Mouse (Mus musculus): ENCODE data around the gene Magi1.
"Not testable (repeated sequence)": the region's sequence is repeated elsewhere in the genome, so short reads cannot be mapped to it uniquely, and the experiment has no call there.

Magi1 gene

DNA sequence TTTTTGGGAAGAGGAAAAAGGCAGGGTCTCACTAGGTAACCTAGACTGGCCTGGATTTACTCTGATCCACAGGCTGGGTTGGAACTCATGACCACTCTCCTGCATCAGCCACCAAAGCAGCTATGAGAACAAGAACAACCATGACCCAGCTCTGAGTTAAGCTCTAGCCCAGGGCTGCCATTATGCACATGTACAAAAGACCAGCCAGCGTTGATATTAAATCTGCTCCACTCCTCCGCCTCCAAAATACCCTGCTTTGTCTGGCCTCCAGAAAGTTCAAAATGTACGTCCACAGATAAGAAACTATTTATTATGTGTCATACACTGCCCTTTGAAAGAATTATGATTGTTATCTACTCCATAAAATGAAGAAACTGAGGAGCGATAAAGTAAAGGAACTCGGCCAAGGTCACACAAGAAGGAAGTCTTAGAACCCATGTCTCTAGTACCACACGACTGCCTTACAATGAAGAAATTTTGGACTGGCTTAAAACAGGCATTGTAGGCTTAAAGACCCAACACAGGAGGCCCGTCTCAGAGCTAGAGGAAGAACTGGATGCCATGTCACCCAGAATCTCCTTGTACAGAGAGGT lies 223.0 kb downstream of the Magi1 start:
- DNase-seq (ENCODE audit: low spot score), result no peak

DNA sequence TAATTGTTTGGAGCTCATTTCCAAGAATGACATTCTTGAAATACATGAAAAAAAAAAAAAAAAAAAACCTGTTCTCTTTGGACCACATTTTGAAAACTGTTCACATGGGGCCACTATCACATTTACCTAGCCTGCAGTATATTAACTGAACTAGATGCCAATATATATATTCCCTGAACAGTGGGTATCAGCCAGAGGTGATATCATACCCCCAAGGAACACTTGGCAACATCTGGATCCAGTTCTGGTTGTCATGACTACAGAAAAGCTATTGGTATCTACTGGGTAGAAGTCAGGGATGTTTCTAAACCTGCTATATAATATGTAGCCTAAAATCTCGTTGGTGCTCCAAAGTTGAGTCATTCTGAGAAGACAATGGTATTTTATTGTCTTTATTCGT lies 224.6 kb downstream of the Magi1 start:
- DNase-seq (ENCODE audit: low spot score), result no peak

DNA sequence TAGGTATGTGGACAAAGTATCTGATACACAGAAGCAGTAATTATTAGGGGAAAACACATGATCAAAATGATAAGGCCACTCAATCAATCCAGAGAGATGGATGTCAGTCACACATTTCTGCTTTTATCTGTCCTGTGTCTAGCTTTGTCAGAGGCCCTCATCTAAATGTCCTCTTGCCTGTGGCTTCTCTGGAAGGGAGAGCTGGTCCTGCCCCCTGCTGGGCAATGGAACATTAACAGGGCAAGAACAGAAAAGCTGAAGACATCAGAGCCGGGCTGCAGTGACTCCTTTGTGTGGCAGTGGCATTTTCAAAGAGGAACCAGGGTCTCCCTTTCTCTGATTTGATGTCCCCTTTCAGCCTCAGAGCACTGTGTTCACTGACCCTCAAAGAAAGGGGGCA lies 229.8 kb downstream of the Magi1 start:
- DNase-seq (ENCODE audit: low spot score), result peak; percentile 53

DNA sequence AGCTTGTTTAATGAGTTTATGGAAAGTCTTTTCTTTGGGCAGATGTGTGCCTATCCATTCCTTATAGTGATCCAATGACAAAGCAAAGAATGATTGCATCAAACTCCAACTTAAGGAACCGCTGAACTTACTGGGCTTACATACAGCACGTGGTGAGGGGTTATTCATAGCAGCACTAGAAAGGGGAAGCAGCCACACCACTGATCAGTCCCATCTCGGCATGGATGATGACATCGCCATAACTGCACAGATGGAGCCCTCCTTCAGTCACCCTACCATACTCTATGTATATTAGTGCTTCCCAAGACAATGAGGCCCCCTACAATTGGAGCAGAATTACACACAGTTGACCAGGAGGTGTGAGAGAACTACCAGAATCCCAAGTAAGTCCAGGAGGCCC lies 238.5 kb downstream of the Magi1 start:
- no peak for DNase-seq (ENCODE audit: low spot score)

DNA sequence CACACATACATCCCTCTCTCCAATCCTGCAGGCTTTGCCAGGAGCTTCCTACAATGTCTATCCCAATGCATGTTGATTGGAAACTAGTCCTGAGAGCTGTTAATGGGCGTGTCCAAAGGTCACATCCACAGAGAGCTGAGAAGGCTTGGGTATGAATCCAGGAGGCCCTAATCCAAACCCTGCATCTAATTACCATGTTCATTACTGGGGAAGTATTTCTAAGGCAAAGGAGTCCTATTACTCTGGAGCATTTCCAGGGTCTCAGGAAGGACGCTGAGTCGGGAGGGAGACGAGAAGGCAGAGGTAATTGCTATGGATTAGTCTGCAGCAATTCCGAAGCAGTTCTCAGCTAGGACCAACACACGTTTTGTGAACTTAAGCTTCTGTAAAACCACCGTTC lies 240.3 kb downstream of the Magi1 start:
- no peak for DNase-seq (ENCODE audit: low spot score)

DNA sequence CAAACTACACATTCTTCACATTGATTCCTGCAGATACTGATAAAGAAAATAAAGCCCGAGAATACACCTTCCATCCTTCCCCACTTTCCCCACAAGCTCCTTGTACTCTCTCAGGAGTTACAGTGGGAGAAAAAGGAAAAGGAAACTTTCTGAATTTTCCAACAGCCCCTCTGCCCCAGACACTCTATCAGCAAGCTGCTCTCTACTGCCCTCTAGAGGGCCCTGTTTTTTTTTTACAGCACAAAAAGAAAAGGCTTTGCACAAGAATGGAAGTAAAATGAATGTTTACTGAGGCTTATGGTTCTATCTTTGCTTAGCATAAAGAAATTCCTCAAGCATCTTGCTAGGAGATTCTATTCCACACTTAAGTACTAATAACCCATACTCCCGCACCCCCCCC lies 243.6 kb downstream of the Magi1 start:
- peak; percentile 52 for DNase-seq (ENCODE audit: low spot score)

DNA sequence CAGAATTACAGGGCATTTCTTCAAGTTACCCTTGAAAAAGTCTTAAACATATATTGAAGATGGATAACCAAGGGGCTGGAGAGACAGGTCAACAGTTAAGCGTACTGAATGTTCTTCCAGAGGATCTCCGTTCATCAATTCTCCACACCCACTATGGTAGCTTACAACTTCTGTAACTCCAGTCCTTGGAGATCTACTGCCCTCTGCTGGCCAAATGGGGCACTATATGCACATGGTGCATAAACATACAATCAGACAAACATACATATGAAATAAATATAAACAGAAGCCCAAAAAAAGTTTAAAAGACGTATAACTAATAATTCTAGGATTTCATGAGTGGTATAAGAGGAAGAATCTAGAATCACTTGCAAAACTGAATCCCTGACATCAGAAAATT lies 244.8 kb downstream of the Magi1 start:
- no peak for DNase-seq (ENCODE audit: low spot score)

DNA sequence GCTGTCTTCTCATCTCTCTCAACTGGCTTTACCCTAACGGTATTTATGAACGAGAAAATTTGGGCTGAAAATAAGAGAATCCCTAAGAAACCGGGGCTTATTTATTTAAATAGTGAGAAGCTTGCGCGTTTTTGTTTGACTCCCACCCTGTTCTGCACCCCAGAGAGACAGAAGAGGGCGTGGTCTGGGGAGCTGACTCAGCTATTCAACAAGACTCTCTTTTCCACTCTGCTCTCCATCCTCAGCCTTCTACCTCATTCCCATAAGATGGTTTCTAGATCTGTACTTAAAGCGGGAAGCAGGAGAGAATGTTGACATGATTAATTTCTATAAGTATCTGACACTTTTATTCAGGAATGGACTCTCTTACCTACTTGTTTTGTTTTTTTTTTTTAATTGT lies 247.2 kb downstream of the Magi1 start:
- no peak for DNase-seq (ENCODE audit: low spot score)

DNA sequence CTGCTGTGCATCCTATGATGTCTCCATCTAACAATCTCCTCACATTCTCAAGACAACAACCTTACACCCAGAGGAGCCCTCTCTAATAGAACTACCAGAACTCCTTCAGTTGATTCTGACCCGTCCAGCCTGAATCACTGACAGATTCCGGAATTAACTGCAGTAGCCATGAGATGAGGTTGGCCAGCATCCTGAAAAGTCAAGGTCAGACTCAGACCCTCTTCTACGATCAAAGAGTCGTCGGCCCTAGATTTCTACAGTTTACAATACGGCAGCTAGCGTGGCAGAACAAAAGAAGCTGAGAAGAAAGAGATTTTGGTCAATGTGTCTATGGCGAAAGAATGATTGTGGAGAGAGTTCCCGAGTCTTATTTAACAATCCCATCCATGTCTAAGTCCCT lies 257.4 kb downstream of the Magi1 start:
- DNase-seq (ENCODE audit: low spot score), result no peak

DNA sequence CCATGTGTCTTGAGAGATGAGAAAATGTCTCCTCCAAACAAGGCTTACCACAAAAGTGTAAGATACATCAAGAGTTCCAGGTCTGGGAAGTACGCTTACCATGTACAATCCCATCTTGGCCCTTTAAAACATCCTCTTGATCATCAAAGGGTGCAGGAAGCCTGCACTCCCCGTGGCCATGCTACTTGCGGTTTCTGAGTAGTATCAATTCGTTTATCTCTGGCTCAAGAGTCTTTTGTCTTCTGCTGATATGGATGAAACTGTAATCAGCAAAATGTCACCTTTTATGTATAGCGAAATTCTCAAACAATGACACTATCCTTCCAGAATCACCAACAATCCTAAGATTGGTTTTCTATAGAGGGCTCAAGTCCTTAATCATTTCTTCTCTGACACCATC lies 261.3 kb downstream of the Magi1 start:
- no peak for DNase-seq (ENCODE audit: low spot score)

DNA sequence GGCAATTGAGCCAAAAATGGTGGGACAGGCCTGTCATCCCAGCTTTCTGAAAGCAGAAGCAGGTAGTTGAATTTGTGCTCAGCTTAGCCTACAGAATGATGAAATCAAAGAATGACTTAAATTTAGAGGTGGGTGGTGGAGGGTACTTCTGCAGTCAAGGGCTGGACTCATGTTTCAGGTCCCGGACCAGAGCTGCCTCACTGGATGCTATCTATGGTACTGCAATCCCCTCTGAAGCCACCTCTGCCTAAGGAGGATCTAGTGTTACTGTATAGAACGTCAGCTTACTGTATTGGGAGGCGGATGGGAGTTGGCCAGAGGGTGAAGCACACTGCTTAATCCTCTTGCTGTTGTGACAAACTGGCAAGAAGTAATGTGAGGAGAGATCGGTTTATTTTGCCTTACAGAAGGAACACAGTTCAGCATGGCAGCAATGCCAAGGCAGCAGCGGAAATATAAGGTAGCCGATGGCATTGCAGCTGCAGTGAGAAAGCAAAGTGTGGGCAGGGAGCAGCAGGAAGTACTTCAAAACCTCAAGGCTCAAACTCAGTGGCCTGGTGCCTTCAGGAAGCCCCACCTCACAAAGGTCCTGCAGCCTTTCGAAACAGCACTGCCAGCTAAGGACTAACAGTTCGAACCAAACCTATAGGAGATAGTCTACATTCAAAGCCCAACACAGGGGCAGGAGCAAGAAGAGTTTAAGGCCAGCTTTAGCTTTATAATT lies 262.3 kb downstream of the Magi1 start:
- DNase-seq (ENCODE audit: low spot score), result no peak

DNA sequence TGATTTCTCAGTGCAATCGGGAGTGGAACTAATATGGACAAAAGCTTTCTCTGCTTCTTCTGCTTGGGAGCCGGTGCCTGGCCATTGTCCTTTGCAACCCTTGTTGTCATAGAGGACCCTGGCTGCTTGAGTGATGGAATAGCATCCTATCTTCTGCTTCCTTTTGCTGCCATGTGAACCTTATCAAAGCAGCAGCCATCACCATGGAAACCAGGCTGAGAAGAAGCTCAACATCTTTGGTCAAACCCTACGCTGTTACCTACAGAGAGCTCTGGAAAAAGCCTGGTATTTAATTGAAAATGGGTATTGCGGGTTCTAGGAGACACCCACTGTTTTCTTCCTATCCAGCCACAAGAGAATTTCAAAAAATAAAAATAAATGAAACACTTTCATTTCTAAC lies 263.2 kb downstream of the Magi1 start:
- DNase-seq (ENCODE audit: low spot score), result no peak

DNA sequence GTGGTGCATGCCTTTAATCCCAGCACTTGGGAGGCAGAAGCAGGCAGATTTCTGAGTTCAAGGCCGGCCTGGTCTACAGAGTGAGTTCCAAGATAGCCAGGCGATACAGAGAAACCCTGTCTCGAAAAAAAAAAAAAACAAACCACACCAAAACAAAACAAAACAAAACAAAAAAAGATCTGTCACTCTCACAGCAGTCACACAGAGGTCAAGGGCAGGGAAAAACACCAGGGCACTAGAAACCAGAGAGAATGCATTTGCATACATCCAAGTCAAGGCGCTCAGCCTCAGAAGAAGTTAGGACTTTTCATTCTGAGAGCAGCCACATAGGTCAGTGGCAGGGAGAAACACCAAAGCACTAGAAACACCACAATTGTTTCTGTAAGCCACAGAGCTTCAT lies 263.8 kb downstream of the Magi1 start:
- no peak for DNase-seq (ENCODE audit: low spot score)

DNA sequence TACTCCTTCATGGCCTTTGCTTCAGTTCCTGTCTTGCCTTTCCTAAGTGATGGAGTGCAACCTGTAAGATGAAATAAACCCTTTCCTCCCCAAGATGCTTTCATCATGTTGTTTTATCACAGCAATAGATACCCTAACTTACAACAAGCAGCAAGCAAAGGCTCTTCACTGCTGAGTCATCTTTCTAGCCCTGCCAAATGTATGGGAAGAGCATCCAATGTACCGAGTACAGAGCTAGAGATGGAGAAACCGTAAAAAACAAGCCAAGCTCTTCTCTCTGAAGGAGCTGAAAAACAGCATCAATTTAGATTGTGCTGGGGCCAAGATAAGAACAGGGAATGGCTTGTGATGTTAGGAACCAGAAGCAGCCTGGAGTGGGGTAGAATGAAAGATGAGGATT lies 270.0 kb downstream of the Magi1 start:
- DNase-seq (ENCODE audit: low spot score), result no peak

DNA sequence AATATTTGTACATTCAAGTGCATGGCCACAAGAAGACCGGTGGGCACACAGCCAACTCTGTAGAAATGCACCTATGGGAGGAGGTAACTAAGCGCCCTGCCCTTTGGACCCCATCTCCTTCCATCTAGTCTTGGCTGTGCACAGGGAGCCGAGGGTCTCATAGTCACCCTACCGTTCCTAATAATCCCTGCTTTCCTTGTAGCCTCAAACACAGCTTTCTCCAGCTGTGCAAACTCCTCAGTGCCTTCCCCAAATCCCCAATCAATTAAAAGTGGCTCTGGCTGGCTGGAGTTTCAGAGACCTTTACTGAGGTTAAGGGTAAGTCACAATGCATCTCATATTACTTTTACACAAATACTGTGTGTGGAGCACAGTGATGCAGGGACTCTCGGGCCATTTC lies 271.8 kb downstream of the Magi1 start:
- DNase-seq (ENCODE audit: low spot score), result peak; percentile 48

DNA sequence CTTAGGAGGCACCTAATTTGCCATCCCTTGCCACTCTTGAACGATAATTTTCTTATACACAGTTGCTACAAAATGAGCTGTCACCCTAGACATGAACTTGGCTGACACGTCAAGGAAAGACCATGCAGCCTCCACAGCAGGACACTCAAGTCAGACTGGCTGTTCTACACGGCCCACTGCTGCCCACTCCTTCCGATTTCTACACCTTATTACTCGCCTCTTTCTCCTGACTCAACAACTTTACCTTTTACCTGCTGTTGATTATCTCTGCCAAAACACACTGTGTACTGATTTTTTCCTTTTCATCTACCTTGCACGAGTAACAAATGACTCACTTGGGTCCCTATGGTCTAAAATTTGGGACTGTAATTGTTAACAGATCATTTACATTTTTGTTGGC lies 272.2 kb downstream of the Magi1 start:
- no peak for DNase-seq (ENCODE audit: low spot score)

DNA sequence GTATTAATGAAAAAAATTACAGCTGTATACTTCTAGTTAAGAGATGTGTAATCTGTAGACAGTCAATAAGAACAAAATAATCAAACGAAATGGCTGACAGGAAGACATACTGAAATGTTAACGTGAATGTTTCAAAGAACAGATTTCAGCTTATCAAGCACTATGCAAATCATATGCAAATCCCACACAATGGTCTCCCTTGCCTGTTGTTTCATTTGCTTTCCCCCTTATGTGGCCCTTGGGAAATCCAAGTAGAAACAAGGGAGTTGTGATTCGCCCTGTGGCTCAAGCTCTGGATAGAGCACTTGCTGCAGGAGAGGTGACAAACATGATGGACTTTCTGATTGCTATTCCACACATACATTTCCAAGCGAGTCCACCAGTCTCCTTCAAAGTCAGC lies 275.1 kb downstream of the Magi1 start:
- DNase-seq (ENCODE audit: low spot score), result no peak

DNA sequence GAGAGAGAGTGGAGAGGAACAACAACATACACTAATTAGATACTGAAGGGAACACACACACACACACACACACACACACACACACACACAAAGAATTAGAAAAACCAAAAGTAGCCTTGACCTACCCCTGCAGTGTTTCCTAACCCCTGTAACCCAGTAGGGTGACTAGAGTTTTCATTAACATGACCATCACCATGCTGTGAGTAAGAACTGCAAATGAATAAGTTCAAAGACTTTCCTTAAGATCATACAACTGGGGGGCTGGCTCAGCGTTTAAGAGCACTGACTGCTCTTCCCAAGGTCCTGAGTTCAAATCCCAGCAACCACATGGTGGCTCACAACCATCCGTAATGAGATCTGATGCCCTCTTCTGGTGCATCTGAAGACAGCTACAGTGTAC lies 280.1 kb downstream of the Magi1 start:
- DNase-seq (ENCODE audit: low spot score), result not testable (repeated sequence)

DNA sequence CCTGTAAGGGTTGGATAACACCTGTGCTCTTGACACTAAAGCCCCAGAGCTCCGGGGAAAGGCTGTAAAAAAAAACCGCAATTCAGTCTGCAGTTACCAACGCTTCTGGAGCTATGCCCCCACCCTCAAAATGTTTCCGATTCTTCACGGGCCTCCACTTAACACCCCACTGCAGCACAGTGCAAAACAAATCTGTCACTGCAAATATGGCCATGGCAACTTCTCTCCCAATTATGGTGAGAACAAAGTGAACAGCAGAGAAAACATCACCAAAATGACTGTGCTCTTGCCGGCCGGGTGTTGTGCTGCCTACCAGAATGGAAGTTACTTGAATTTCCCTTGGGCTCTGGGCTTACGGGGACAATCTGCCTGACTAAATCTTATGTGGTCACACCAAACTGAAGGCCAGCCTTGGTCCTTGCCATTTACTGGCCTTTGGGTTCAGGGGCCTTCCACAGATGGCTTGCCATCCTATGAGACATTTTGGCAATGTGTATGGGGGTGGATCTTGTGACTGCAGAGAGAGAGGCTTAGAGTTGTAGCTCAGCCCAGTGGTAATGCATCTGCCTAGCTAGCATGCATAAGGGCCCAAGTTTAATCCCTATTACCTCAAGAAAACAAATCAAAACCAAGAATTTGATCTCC lies 286.8 kb downstream of the Magi1 start:
- DNase-seq (ENCODE audit: low spot score), result no peak

DNA sequence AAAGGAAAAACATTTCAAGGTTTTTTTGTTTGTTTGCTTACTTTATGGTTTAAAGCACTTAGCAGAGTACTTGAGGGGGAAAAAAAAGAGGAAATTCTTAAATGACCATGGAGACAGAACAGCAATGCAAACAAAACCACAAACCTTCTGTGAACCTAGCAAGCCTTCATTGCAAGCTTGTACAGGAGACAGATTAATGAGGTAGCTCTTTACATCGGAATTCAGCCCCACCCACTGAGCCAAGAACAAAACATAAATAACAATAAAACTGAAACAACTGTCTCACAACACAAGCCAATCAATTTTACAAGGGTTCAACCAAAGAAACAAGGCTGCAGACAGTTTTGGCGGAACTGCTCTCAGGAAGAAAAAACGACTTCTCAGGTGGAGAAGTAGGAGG lies 296.2 kb downstream of the Magi1 start:
- no peak for DNase-seq (ENCODE audit: low spot score)

DNA sequence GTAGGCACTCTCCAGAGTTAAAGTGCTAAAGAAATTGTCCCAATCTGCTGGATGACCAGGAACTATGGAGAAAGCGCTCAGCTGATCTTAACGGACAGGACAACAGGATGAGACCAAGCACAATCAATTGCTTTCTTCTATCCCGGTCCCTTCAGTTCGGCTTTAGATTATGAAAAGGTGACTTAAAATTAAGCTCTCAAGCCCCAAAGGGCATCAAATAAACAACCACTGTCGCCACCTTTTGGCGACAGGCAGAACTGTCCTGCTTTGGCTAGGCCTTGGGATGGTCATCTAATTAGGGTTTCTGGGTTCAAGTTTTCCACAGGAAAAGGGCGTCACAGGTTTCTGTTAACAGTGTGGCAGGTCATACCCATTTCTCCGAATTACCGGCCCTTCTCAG lies 298.6 kb downstream of the Magi1 start:
- peak; percentile 54 for DNase-seq (ENCODE audit: low spot score)

DNA sequence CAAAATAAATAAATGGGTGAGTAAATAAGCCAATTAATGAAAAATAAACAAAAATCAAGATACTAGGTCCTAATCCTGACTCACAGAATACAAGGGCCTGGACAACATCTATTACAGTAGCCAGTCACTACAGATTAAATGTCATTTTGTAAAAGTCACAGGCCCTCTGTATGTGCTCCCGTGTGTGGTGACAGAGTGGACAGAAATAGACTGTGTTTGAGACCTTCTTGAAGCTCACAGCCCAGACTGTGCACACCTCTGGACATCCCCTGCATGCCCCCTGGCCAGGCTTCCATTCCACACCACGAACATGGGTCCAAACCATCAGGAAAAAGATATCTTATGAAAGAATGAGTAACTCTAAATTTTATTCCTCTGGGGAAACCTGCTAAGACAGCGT lies 300.2 kb downstream of the Magi1 start:
- no peak for DNase-seq (ENCODE audit: low spot score)

DNA sequence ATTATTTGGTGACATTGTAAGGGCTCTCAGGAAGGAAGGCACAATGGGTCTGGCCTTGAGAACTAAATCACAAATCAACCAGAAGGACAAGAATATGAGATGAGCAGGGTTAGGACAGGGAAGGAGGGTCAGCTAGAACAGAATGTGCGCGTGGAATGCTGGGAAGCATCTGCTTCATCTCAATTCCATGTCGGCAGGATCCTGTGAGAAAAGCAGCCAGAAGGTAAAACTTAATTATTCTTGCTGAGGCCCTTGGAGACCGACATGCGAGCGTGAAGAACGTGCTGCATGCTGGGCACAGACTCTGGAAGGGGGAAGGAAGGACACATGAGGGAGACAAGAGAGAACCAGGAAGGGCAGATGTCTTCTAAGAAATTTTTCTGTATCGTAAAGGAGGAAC lies 302.5 kb downstream of the Magi1 start:
- no peak for DNase-seq (ENCODE audit: low spot score)

DNA sequence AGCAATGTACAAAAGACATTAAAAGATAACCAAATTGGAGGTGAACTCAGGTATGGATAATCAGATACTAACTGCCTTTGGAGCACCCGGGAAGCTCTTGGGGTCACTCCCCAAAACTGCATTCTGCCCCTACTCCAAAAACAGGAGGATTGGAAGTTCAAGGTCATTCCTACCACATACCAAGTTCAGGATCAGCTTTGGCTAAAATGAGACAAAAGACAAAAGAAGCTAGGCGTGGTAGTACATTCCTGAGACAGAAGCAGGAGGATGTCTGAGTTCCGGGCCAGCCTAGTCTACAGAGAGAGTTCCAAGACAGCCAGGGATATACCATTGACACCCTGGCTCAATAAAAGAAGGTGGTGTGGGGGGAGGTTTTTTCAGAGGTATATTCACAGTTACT lies 304.5 kb downstream of the Magi1 start:
- no peak for DNase-seq (ENCODE audit: low spot score)

All from testis, postnatal 10 days (tissue).